Mouse (Mus musculus) forebrain, embryonic 13.5 days (tissue): ENCODE results near the gene Trit1. TPM values are rescaled to one million over a fixed set of nuclear protein-coding genes. Genes with fewer than 3 reads are reported as not detected.
"Not testable (repeated sequence)": the region's sequence is repeated elsewhere in the genome, so short reads cannot be mapped to it uniquely, and the experiment has no call there.

Experiments
- ATAC-seq: fragments of 200-750 bp; cut with Nextera tagmentation; 2 replicates; pipeline ENCODE4 v1.8.0; 2017
- H3K27ac ChIP-seq: fragments of 300-500 bp; sonication (generic); 2 replicates; pipeline ENCODE4 v1.5.1; 2015; ENCODE audit warnings: inconsistent platforms, mild to moderate bottlenecking, moderate library complexity
- H3K27me3 ChIP-seq: fragments of 300-500 bp; sonication (generic); 2 replicates; pipeline ENCODE4 v1.6.1; 2015; ENCODE audit warnings: mild to moderate bottlenecking, inconsistent platforms
- H3K36me3 ChIP-seq: fragments of 300-500 bp; sonication (generic); 2 replicates; pipeline ENCODE4 v1.6.1; 2015; ENCODE audit warnings: mild to moderate bottlenecking, inconsistent platforms; ENCODE audit not compliant: poor library complexity, severe bottlenecking
- H3K4me1 ChIP-seq: fragments of 300-500 bp; sonication (generic); 2 replicates; pipeline ENCODE4 v1.6.1; 2015; ENCODE audit warnings: inconsistent platforms
- H3K4me2 ChIP-seq: fragments of 300-500 bp; sonication (generic); 2 replicates; pipeline ENCODE4 v1.6.1; 2015; ENCODE audit warnings: inconsistent platforms, mild to moderate bottlenecking, moderate library complexity
- H3K4me3 ChIP-seq: fragments of 300-500 bp; sonication (generic); 2 replicates; pipeline ENCODE4 v1.5.1; 2015; ENCODE audit warnings: mild to moderate bottlenecking, inconsistent platforms
- H3K9ac ChIP-seq: fragments of 300-500 bp; sonication (generic); 2 replicates; pipeline ENCODE4 v1.6.1; 2015; ENCODE audit warnings: mild to moderate bottlenecking, inconsistent platforms
- H3K9me3 ChIP-seq: fragments of 300-500 bp; sonication (generic); replicated peaks from 2 replicates; pipeline ENCODE4 v1.6.1; 2016; ENCODE audit warnings: inconsistent platforms
- WGBS: fragments of 180-500 bp; shearing (Covaris S2); methylation state at CpG from one replicate; pipeline ENCODE4 v1.1.7; 2015; 5-methylcytosine and 5-hydroxymethylcytosine counted together
- polyA plus RNA-seq: library from polyadenylated mRNA; unstranded; fragments of >200 nt; fragmentation: Nextera tagmentation; extraction: Ambion mirVana; gene quantifications from 2 replicates; pipeline ENCODE4 v1.2.1, GENCODE M21; 2015

The Trit1 gene
- polyA plus RNA-seq, 1 experiment from 2014 or later = 26.0 TPM

- H3K9me3 ChIP-seq = no peaks in the 10 kb centered on the region
- H3K4me3 ChIP-seq = peak overlapping the region; percentile 94
- peaks cover 65% of the 10 kb centered on the region for H3K4me1 ChIP-seq
- no peaks in the 10 kb centered on the region for H3K27me3 ChIP-seq
- peak overlapping the region; percentile 93 for H3K27ac ChIP-seq
- peak overlapping the region; percentile 67 for H3K9ac ChIP-seq
- 40% methylated on average over 14 of the region's 14 CpGs for WGBS
- peak overlapping the region; percentile 84 for H3K4me2 ChIP-seq
- no peak for ATAC-seq
- peaks cover 36% of the 10 kb centered on the region for H3K36me3 ChIP-seq
Observed at GRCm38 (mm10) chr4:123000130-123000529, 16.3 kb upstream of the Trit1 start.

GRCm38 (mm10) chr4:123000617-123001342 lies 15.6 kb upstream of the Trit1 start:
- H3K27ac ChIP-seq = peak overlapping the region; percentile 93

GRCm38 (mm10) chr4:123005054-123005966 lies 11.1 kb upstream of the Trit1 start:
- Histone ChIP-seq H3K9ac (no peak overlapping the region), H3K4me2 (no peak overlapping the region), H3K27me3 (no peaks in the 10 kb centered on the region), H3K27ac (peak overlapping the region; percentile 51; the same call in 1 of the 2 replicates), H3K4me3 (no peak overlapping the region), H3K9me3 (no peaks in the 10 kb centered on the region), H3K4me1 (peaks cover 38% of the 10 kb centered on the region), H3K36me3 (peaks cover 30% of the 10 kb centered on the region)
- WGBS = 31% methylated on average over 15 of the region's 15 CpGs
- 0 out of 2 replicates have a peak, but pooled peaks have one; percentile 44 for ATAC-seq

More at GRCm38 (mm10) chr4:123000617-123001342, 15.6 kb upstream of the Trit1 start:
- H3K4me3 ChIP-seq = no peak overlapping the region
- 34% methylated on average over 17 of the region's 17 CpGs for WGBS
- H3K9me3 ChIP-seq = no peaks in the 10 kb centered on the region
- peaks cover 71% of the 10 kb centered on the region for H3K4me1 ChIP-seq
- H3K4me2 ChIP-seq = peak overlapping the region; percentile 84
- ATAC-seq = no peak
- H3K27me3 ChIP-seq = no peaks in the 10 kb centered on the region
- peaks cover 36% of the 10 kb centered on the region for H3K36me3 ChIP-seq
- H3K9ac ChIP-seq = peak overlapping the region; percentile 67

- H3K4me3 ChIP-seq, H3K27me3 ChIP-seq: not testable (repeated sequence)
Observed at GRCm38 (mm10) chr4:123012501-123012900, 3.9 kb upstream of the Trit1 start.

GRCm38 (mm10) chr4:123013346-123013945 lies 3.0 kb upstream of the Trit1 start:
- no peaks in the 10 kb centered on the region for H3K27me3 ChIP-seq
- H3K36me3 ChIP-seq = no peaks in the 10 kb centered on the region
- peak overlapping the region; percentile 95 for H3K27ac ChIP-seq
- H3K4me1 ChIP-seq = peaks cover 53% of the 10 kb centered on the region
- no peak; the same call in 1 of the 2 replicates for ATAC-seq
- peak overlapping the region; percentile 0; the same call in 1 of the 2 replicates for H3K4me3 ChIP-seq
- WGBS = 5% methylated on average over 5 of the region's 5 CpGs
- peak overlapping the region; percentile 41 for H3K4me2 ChIP-seq
- no peaks in the 10 kb centered on the region for H3K9me3 ChIP-seq
- H3K9ac ChIP-seq = peak overlapping the region; percentile 14

More at GRCm38 (mm10) chr4:123012501-123012900, 3.9 kb upstream of the Trit1 start:
- H3K36me3 ChIP-seq, H3K9me3 ChIP-seq, ATAC-seq: not testable (repeated sequence)
- Histone ChIP-seq H3K4me2 (peak overlapping the region; percentile 41; the same call in 1 of the 2 replicates), H3K27ac (peak overlapping the region; percentile 95), H3K9ac (0 out of 2 replicates have a peak overlapping the region, but pooled peaks have one; percentile 10), H3K4me1 (peaks cover 43% of the 10 kb centered on the region)
- WGBS = 93% methylated on average over 4 of the region's 4 CpGs

- Histone ChIP-seq H3K9me3 (no peaks in the 10 kb centered on the region), H3K4me2 (peak overlapping the region; percentile 41), H3K4me3 (0 out of 2 replicates have a peak overlapping the region, but pooled peaks have one; percentile 0), H3K27ac (peak overlapping the region; percentile 95), H3K36me3 (no peaks in the 10 kb centered on the region), H3K9ac (no peak overlapping the region), H3K4me1 (peaks cover 58% of the 10 kb centered on the region), H3K27me3 (no peaks in the 10 kb centered on the region)
- ATAC-seq = peak; percentile 81
- 5% methylated on average over 3 of the region's 3 CpGs for WGBS
Observed at GRCm38 (mm10) chr4:123013949-123014406, 2.4 kb upstream of the Trit1 start.

- Histone ChIP-seq H3K4me1 (peaks cover 61% of the 10 kb centered on the region), H3K9ac (no peak overlapping the region), H3K27me3 (no peaks in the 10 kb centered on the region), H3K9me3 (no peaks in the 10 kb centered on the region), H3K4me2 (peak overlapping the region; percentile 41), H3K36me3 (0 out of 2 replicates have a peak, but pooled peaks cover 2% of the 10 kb centered on the region), H3K27ac (peak overlapping the region; percentile 95), H3K4me3 (no peak overlapping the region)
- ATAC-seq = peak; percentile 37
- 20% methylated on average over 7 of the region's 7 CpGs for WGBS
Observed at GRCm38 (mm10) chr4:123014501-123015282, 1.7 kb upstream of the Trit1 start.

- Histone ChIP-seq H3K27me3 (no peaks in the 10 kb centered on the region), H3K27ac (no peak overlapping the region), H3K4me3 (no peak overlapping the region), H3K9me3 (no peaks in the 10 kb centered on the region), H3K9ac (no peak overlapping the region), H3K4me1 (peaks cover 25% of the 10 kb centered on the region), H3K36me3 (peaks cover 39% of the 10 kb centered on the region), H3K4me2 (no peak overlapping the region)
- 94% methylated on average over 3 of the region's 3 CpGs for WGBS
- ATAC-seq = no peak
Observed at GRCm38 (mm10) chr4:123021591-123021990, 5.2 kb downstream of the Trit1 start.

GRCm38 (mm10) chr4:123022896-123023295 lies 6.5 kb downstream of the Trit1 start:
- H3K27me3 ChIP-seq = no peaks in the 10 kb centered on the region
- no peak overlapping the region for H3K27ac ChIP-seq
- no peak for ATAC-seq
- no peak overlapping the region for H3K4me3 ChIP-seq
- H3K4me2 ChIP-seq = no peak overlapping the region
- peaks cover 14% of the 10 kb centered on the region for H3K4me1 ChIP-seq
- no peaks in the 10 kb centered on the region for H3K9me3 ChIP-seq
- 100% methylated on average over 1 of the region's 1 CpGs for WGBS
- H3K36me3 ChIP-seq = peaks cover 50% of the 10 kb centered on the region
- no peak overlapping the region for H3K9ac ChIP-seq

- no peak overlapping the region for H3K4me2 ChIP-seq
- no peaks in the 10 kb centered on the region for H3K9me3 ChIP-seq
- no peak overlapping the region for H3K4me3 ChIP-seq
- no peak for ATAC-seq
- H3K36me3 ChIP-seq = peaks cover 58% of the 10 kb centered on the region
- no peak overlapping the region for H3K9ac ChIP-seq
- H3K27me3 ChIP-seq = no peaks in the 10 kb centered on the region
- no peaks in the 10 kb centered on the region for H3K4me1 ChIP-seq
- no peak overlapping the region for H3K27ac ChIP-seq
- WGBS = 79% methylated on average over 2 of the region's 2 CpGs
Observed at GRCm38 (mm10) chr4:123025418-123025817, 9.0 kb downstream of the Trit1 start.

- ATAC-seq = no peak
- WGBS = 93% methylated on average over 13 of the region's 13 CpGs
- H3K9ac ChIP-seq = no peak overlapping the region
- H3K27ac ChIP-seq = no peak overlapping the region
- peaks cover 64% of the 10 kb centered on the region for H3K36me3 ChIP-seq
- no peaks in the 10 kb centered on the region for H3K4me1 ChIP-seq
- H3K4me3 ChIP-seq = no peak overlapping the region
- H3K4me2 ChIP-seq = no peak overlapping the region
- H3K27me3 ChIP-seq = no peaks in the 10 kb centered on the region
- H3K9me3 ChIP-seq = no peaks in the 10 kb centered on the region
Observed at GRCm38 (mm10) chr4:123026161-123026560, 9.8 kb downstream of the Trit1 start.
